Mouse (Mus musculus): ENCODE measurements around the gene Man2b1. TPM values are rescaled to one million over a fixed set of nuclear protein-coding genes. Genes with fewer than 3 reads are reported as not detected.

Man2b1 gene
- total and polyA plus RNA-seq, 3 experiments: 10.8 to 24.7 TPM; not detected in 1

DNA sequence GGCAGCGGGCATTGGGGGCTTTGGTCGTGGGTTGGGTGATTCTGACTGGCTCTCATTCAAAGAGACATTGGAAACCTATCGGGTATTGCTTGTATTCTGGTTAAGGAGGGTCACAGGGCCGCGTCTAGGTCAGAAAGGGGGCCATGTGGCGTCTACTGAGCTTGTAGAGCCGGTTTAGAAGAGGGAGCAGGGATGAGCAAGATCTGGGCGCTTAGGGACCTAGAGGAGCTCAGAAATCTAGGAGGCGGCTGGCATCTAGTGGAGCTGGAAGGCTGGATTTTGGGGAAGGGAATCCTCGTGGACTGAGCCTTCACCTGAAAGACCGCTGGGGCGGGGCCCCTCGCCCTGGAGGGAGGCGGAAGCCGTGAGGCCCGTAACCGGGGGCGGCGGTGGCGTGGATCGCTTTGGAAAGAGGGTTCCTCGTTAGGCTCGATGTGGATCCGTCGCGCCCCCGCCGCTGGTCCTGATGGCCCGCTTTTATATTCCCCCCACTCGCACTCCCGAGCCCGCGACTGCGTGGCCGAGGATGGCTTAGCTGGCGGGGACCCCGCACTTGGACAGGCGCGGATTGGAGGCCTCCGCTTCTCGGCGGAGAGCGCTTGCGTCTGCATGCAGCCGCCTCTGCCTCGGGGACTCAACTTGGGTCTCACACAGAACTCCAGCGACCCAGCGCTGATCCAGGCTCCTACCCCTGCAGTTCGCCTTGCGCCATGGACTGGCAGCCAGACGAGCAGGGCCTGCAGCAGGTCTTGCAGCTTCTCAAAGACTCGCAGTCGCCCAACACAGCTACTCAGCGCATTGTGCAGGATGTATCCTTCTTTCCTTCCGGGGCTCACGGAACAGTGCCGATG lies 45.2 kb upstream of the Man2b1 start:
- Histone ChIP-seq H3K9me3 (replicated peaks; ENCODE audit: insufficient read depth, low read length) (no peaks in the 10 kb centered on the region), H3K27me3 (ENCODE audit: control insufficient read depth in 1 of 2, insufficient read depth in 2 of 2, low read length in 2 of 2) (no peaks in the 10 kb centered on the region), H3K4me3 (ENCODE audit: control insufficient read depth in 1 of 2, insufficient read depth in 1 of 2, low read depth in 2 of 2, low read length in 2 of 2) (peak overlapping the region; percentile 86 to 88), H3K36me3 (ENCODE audit: control insufficient read depth in 1 of 2, insufficient read depth in 2 of 2, low read length in 2 of 2) (peaks cover 17 to 36% of the 10 kb centered on the region in 2 experiments), H3K4me1 (ENCODE audit: control insufficient read depth in 1 of 2, insufficient read depth in 2 of 2, low read length in 2 of 2) (peaks cover 3 to 15% of the 10 kb centered on the region in 2 experiments), H3K9ac (ENCODE audit: control insufficient read depth, low read depth, low read length, poor library complexity, severe bottlenecking) (peak overlapping the region; percentile 99), H3K79me2 (ENCODE audit: control insufficient read depth, insufficient read depth, low read length, poor library complexity) (peaks cover 58% of the 10 kb centered on the region), H3K27ac (ENCODE audit: control insufficient read depth, low read depth, low read length) (peak overlapping the region; percentile 98)
- peak; percentile 79 for DNase-seq (ENCODE audit: low read depth, low spot score)
- peak; percentile 48; the same call in 1 of the 2 replicates for TF ChIP-seq TBP (IDR thresholded peaks at IDR 0.05; ENCODE audit: low read depth, low read length)
- TF ChIP-seq ZNF384 (IDR thresholded peaks at IDR 0.05; ENCODE audit: low read depth, low read length): 0 out of 2 replicates have a peak, but pooled peaks have one; percentile 17
- TF ChIP-seq RAD21 (IDR thresholded peaks at IDR 0.05; ENCODE audit: low read depth, low read length): no peak
- TF ChIP-seq ZMIZ1 (IDR thresholded peaks at IDR 0.05; ENCODE audit: low read depth, low read length): 0 out of 2 replicates have a peak, but pooled peaks have one; percentile 28
- peak in 1 of 2 experiments; percentile 33; a peak in 1 of 4 replicates for TF ChIP-seq POLR2A (IDR thresholded peaks at IDR 0.05; ENCODE audit: control insufficient read depth in 1 of 2, insufficient read depth in 1 of 2, low read depth in 1 of 2, low read length in 2 of 2, poor library complexity in 1 of 2)
- TF ChIP-seq MXI1 (IDR thresholded peaks at IDR 0.05; ENCODE audit: low read depth, low read length): peak; percentile 67
- no peak for TF ChIP-seq TAL1 (IDR thresholded peaks at IDR 0.05; ENCODE audit: low read length)
- peak; percentile 59 for TF ChIP-seq MAZ (IDR thresholded peaks at IDR 0.05; ENCODE audit: low read depth, low read length)
- TF ChIP-seq ELF1 (IDR thresholded peaks at IDR 0.05; ENCODE audit: low read depth, low read length): no peak
- TF ChIP-seq SIN3A (IDR thresholded peaks at IDR 0.05; ENCODE audit: low read length): peak; percentile 43
- TF ChIP-seq JUND (IDR thresholded peaks at IDR 0.05; ENCODE audit: low read depth, low read length): no peak
- no peak for TF ChIP-seq TCF12 (IDR thresholded peaks at IDR 0.05; ENCODE audit: low read depth, low read length)
- peak; percentile 59; the same call in 1 of the 2 replicates for TF ChIP-seq MYC (IDR thresholded peaks at IDR 0.05; ENCODE audit: low read depth, low read length)
- TF ChIP-seq KAT2A (conservative IDR thresholded peaks at IDR 0.05; ENCODE audit: low read depth, low read length): no peak
- TF ChIP-seq CHD1 (IDR thresholded peaks at IDR 0.05; ENCODE audit: low read depth, low read length): no peak; the same call in 1 of the 2 replicates
- peak; percentile 15; the same call in 1 of the 2 replicates for TF ChIP-seq NELFE (IDR thresholded peaks at IDR 0.05; ENCODE audit: low read depth, low read length)
- no peak for TF ChIP-seq E2F4 (IDR thresholded peaks at IDR 0.05; ENCODE audit: borderline replicate concordance, low read depth, low read length)
- peak; percentile 58 for TF ChIP-seq MAX (IDR thresholded peaks at IDR 0.05; ENCODE audit: low read length)

DNA sequence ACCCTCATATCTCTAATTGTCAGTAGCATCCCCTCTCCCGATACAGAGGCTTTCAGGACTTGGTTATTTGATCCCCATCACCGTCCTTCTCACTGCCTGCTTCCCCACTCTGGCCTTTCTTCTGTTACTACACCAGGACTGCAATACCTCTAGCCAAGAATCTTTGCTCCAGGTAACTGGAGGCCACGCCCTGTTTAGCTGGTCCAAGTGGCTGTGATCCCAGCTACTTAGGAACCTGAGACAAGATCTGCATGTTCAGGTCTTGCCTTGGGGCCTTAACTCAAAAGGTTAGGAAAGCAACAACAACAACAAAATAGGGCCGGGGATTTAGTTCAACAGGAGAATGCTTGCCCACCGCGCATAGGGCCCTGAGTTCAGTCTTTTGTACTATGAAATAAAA lies 39.5 kb upstream of the Man2b1 start:
- Histone ChIP-seq H3K27me3 (ENCODE audit: control insufficient read depth in 1 of 2, insufficient read depth in 2 of 2, low read length in 2 of 2) (no peaks in the 10 kb centered on the region), H3K9me3 (replicated peaks; ENCODE audit: insufficient read depth, low read length) (no peaks in the 10 kb centered on the region), H3K4me3 (ENCODE audit: control insufficient read depth in 1 of 2, insufficient read depth in 1 of 2, low read depth in 2 of 2, low read length in 2 of 2) (no peak overlapping the region), H3K9ac (ENCODE audit: control insufficient read depth, low read depth, low read length, poor library complexity, severe bottlenecking) (no peak overlapping the region), H3K79me2 (ENCODE audit: control insufficient read depth, insufficient read depth, low read length, poor library complexity) (peaks cover 38% of the 10 kb centered on the region), H3K4me1 (ENCODE audit: control insufficient read depth in 1 of 2, insufficient read depth in 2 of 2, low read length in 2 of 2) (peaks cover 3 to 11% of the 10 kb centered on the region in 2 experiments), H3K27ac (ENCODE audit: control insufficient read depth, low read depth, low read length) (no peak overlapping the region), H3K36me3 (ENCODE audit: control insufficient read depth in 1 of 2, insufficient read depth in 2 of 2, low read length in 2 of 2) (peaks cover 28 to 54% of the 10 kb centered on the region in 2 experiments)
- TF ChIP-seq EP300 (IDR thresholded peaks at IDR 0.05; ENCODE audit: low read depth in 1 of 2, low read length in 2 of 2) (no peak), SIN3A (IDR thresholded peaks at IDR 0.05; ENCODE audit: low read length) (no peak), TCF12 (IDR thresholded peaks at IDR 0.05; ENCODE audit: low read depth, low read length) (no peak), KAT2A (conservative IDR thresholded peaks at IDR 0.05; ENCODE audit: low read depth, low read length) (no peak), BHLHE40 (IDR thresholded peaks at IDR 0.05; ENCODE audit: borderline replicate concordance, low read depth, low read length) (no peak), MYC (IDR thresholded peaks at IDR 0.05; ENCODE audit: low read depth, low read length) (no peak)
- DNase-seq (ENCODE audit: low read depth, low spot score): no peak

Data from MEL (cell line).